Mouse (Mus musculus) lung, embryonic 14.5 days (tissue): ENCODE data around the gene Dgkh. TPM values are rescaled to one million over a fixed set of nuclear protein-coding genes. Genes with fewer than 3 reads are reported as not detected.
"Not testable (repeated sequence)": the region's sequence is repeated elsewhere in the genome, so short reads cannot be mapped to it uniquely, and the experiment has no call there.

ENCODE experiments used
- ATAC-seq: fragments of 200-750 bp; cut with Nextera tagmentation; 2 replicates; pipeline ENCODE4 v1.8.0; 2017; ENCODE audit warnings: mild to moderate bottlenecking, moderate TSS enrichment, moderate library complexity; ENCODE audit not compliant: insufficient read depth
- DNase-seq: peaks from one replicate; pipeline ENCODE4 v3.0.0-alpha.2; 2015
- H3K27ac ChIP-seq: fragments of 300-500 bp; sonication (generic); 2 replicates; pipeline ENCODE4 v1.5.1; 2014; ENCODE audit warnings: low read depth, mild to moderate bottlenecking, moderate library complexity
- H3K27me3 ChIP-seq: fragments of 300-500 bp; sonication (generic); 2 replicates; pipeline ENCODE4 v1.6.1; 2014; ENCODE audit warnings: low read length, control low read depth; ENCODE audit not compliant: insufficient read depth
- H3K36me3 ChIP-seq: fragments of 300-500 bp; sonication (generic); 2 replicates; pipeline ENCODE4 v1.6.1; 2014; ENCODE audit warnings: control low read depth; ENCODE audit not compliant: insufficient read depth
- H3K4me1 ChIP-seq: fragments of 300-500 bp; sonication (generic); 2 replicates; pipeline ENCODE4 v1.6.1; 2014; ENCODE audit warnings: antibody characterized with exemption, control low read depth; ENCODE audit not compliant: insufficient read depth
- H3K4me2 ChIP-seq: fragments of 300-500 bp; sonication (generic); 2 replicates; pipeline ENCODE4 v1.6.1; 2014; ENCODE audit warnings: mild to moderate bottlenecking
- H3K4me3 ChIP-seq: fragments of 300-500 bp; sonication (generic); 2 replicates; pipeline ENCODE4 v1.5.1; 2014; ENCODE audit warnings: low read depth, low read length
- H3K9ac ChIP-seq: fragments of 300-500 bp; sonication (generic); 2 replicates; pipeline ENCODE4 v1.6.1; 2014
- H3K9me3 ChIP-seq: fragments of 300-500 bp; sonication (generic); 2 replicates; pipeline ENCODE4 v1.6.1; 2016; ENCODE audit warnings: low read depth, low read length, control low read depth
- CTCF ChIP-seq: IDR thresholded peaks from 2 replicates; pipeline ENCODE4 v1.5.1; 2016; ENCODE audit warnings: antibody characterized with exemption, low read depth
- WGBS: fragments of 180-500 bp; shearing (Covaris S2); extraction: QIAGEN DNeasy Blood & Tissue Kit; methylation state at CpG from one replicate; pipeline ENCODE4 v1.1.7; 2014; 5-methylcytosine and 5-hydroxymethylcytosine counted together
- polyA plus RNA-seq: library from polyadenylated mRNA; unstranded; fragments of >200 nt; fragmentation: Nextera tagmentation; extraction: Ambion mirVana; gene quantifications from 2 replicates; pipeline ENCODE4 v1.2.1, GENCODE M21; 2014

The Dgkh gene
- polyA plus RNA-seq, 1 experiment from 2014 or later: 3.4 TPM

DNA sequence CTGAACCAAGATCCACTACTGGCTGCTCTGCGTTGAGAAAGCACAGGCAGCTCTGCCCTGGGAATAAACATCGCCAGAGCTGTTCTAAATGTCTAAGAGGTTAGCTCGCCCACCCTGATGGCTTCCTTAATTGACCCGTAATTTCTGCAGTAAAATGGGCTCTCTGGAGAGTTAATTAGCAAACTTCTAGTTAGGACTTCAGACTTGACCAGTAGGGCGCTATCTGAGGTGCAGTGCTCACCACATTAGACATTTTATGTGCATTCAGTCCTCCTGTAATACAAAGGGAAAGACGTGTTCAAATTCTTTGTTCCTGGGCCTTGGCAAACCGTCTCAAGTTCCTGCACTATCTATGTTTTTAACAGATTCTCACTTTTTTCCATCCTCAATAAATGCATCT, 169.4 kb downstream of the Dgkh start:
- no peak for DNase-seq
- no peak for ATAC-seq
- WGBS: 85% methylated on average over 7 of the region's 7 CpGs
- Histone ChIP-seq H3K4me1 (no peaks in the 10 kb centered on the region), H3K9me3 (no peaks in the 10 kb centered on the region), H3K36me3 (no peaks in the 10 kb centered on the region), H3K27ac (no peak overlapping the region), H3K4me2 (no peak overlapping the region), H3K4me3 (no peak overlapping the region), H3K27me3 (no peaks in the 10 kb centered on the region), H3K9ac (no peak overlapping the region)
- no peak for TF ChIP-seq CTCF

GRCm38 (mm10) chr14:78562121-78562520, 170.5 kb downstream of the Dgkh start:
- ATAC-seq (no peak), DNase-seq (no peak)
- 73% methylated on average over 4 of the region's 4 CpGs for WGBS
- TF ChIP-seq CTCF: no peak
- Histone ChIP-seq H3K4me2 (no peak overlapping the region), H3K36me3 (no peaks in the 10 kb centered on the region), H3K9me3 (no peaks in the 10 kb centered on the region), H3K9ac (no peak overlapping the region), H3K4me3 (no peak overlapping the region), H3K4me1 (no peaks in the 10 kb centered on the region), H3K27ac (no peak overlapping the region), H3K27me3 (no peaks in the 10 kb centered on the region)

- Histone ChIP-seq H3K9ac (no peak overlapping the region), H3K4me2 (no peak overlapping the region), H3K4me1 (no peaks in the 10 kb centered on the region), H3K9me3 (no peaks in the 10 kb centered on the region), H3K27ac (no peak overlapping the region), H3K4me3 (no peak overlapping the region), H3K27me3 (no peaks in the 10 kb centered on the region), H3K36me3 (no peaks in the 10 kb centered on the region)
- ATAC-seq (no peak), DNase-seq (no peak)
- TF ChIP-seq CTCF: no peak
- WGBS: 81% methylated on average over 8 of the region's 8 CpGs
These were observed 173.5 kb downstream of the Dgkh start for GRCm38 (mm10) chr14:78559042-78559441.

- 78% methylated on average over 3 of the region's 3 CpGs for WGBS
- not testable (repeated sequence) for DNase-seq, H3K4me1 ChIP-seq, H3K9ac ChIP-seq, H3K36me3 ChIP-seq, H3K9me3 ChIP-seq, H3K27ac ChIP-seq, H3K4me3 ChIP-seq, H3K4me2 ChIP-seq, H3K27me3 ChIP-seq, ATAC-seq
These were observed 177.7 kb downstream of the Dgkh start for GRCm38 (mm10) chr14:78554830-78555229.

GRCm38 (mm10) chr14:78553661-78554060, 178.9 kb downstream of the Dgkh start:
- Histone ChIP-seq H3K9ac (no peak overlapping the region), H3K9me3 (no peaks in the 10 kb centered on the region), H3K4me1 (no peaks in the 10 kb centered on the region), H3K27me3 (no peaks in the 10 kb centered on the region), H3K27ac (no peak overlapping the region), H3K4me2 (no peak overlapping the region), H3K36me3 (no peaks in the 10 kb centered on the region), H3K4me3 (no peak overlapping the region)
- ATAC-seq (no peak), DNase-seq (no peak)
- TF ChIP-seq CTCF: 0 out of 2 replicates have a peak, but pooled peaks have one; percentile 14
- 91% methylated on average over 6 of the region's 6 CpGs for WGBS

DNA sequence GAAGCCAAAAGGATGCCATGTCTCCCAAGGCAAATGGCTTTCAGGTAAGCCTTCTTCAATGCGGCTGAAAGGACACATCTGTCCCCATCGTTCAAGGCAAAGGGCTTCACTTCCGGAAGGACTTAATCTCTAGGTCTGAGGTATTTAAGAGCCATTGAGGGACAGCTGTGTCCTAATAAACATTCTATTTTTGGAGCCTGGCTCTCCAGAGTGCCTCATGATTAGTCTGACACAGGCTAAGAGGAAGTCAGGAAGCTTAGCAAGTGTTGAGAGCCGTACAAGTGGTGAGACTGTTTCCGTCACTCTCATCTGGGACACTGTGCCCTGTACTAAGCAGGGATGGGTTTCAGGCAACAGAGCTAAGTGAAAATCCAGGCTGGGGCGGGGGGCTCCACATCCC, 183.8 kb downstream of the Dgkh start:
- no peak overlapping the region for H3K4me3 ChIP-seq
- no peaks in the 10 kb centered on the region for H3K27me3 ChIP-seq
- H3K4me2 ChIP-seq: no peak overlapping the region
- H3K36me3 ChIP-seq: no peaks in the 10 kb centered on the region
- H3K9ac ChIP-seq: no peak overlapping the region
- WGBS: 24% methylated on average over 6 of the region's 6 CpGs
- no peaks in the 10 kb centered on the region for H3K4me1 ChIP-seq
- ATAC-seq (peak; percentile 65), DNase-seq (peak; percentile 50)
- H3K9me3 ChIP-seq: no peaks in the 10 kb centered on the region
- no peak overlapping the region for H3K27ac ChIP-seq
- TF ChIP-seq CTCF: no peak

GRCm38 (mm10) chr14:78541319-78541718, 191.3 kb downstream of the Dgkh start:
- H3K4me2 ChIP-seq: no peak overlapping the region

DNA sequence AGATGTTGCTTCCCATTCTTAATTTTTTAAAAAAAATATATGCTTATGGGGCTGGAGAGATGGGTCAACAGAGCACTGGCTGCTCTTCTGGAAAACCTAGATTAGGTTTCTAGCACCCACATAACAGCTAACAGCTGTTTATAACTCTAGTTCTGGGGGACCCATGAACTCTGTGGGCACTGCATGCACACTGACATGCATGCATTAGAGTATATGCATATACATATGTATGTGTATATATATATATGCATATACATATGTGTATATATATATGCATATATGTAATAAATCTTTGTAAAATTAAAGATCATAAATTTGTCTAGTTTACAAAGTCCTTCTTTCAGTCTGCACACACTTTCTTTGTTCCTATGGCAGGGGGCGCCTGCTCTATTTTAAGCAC, 192.8 kb downstream of the Dgkh start:
- no peak overlapping the region for H3K4me3 ChIP-seq
- no peaks in the 10 kb centered on the region for H3K9me3 ChIP-seq
- H3K4me2 ChIP-seq: no peak overlapping the region
- H3K27me3 ChIP-seq: no peaks in the 10 kb centered on the region
- WGBS: 96% methylated on average over 1 of the region's 1 CpGs
- H3K36me3 ChIP-seq: no peaks in the 10 kb centered on the region
- no peaks in the 10 kb centered on the region; the same call in 1 of the 2 replicates for H3K4me1 ChIP-seq
- no peak overlapping the region for H3K27ac ChIP-seq
- ATAC-seq (no peak), DNase-seq (no peak)
- H3K9ac ChIP-seq: no peak overlapping the region
- no peak for TF ChIP-seq CTCF

More at GRCm38 (mm10) chr14:78541319-78541718, 191.3 kb downstream of the Dgkh start:
- Histone ChIP-seq H3K27ac (peak overlapping the region; percentile 32; the same call in 1 of the 2 replicates), H3K4me3 (no peak overlapping the region), H3K9ac (no peak overlapping the region), H3K36me3 (no peaks in the 10 kb centered on the region), H3K27me3 (no peaks in the 10 kb centered on the region), H3K4me1 (no peaks in the 10 kb centered on the region; the same call in 1 of the 2 replicates), H3K9me3 (no peaks in the 10 kb centered on the region)
- TF ChIP-seq CTCF: no peak
- WGBS: 51% methylated on average over 3 of the region's 3 CpGs
- no peak for ATAC-seq
- peak; percentile 68 for DNase-seq
